Mouse (Mus musculus) heart, embryonic 11.5 days (tissue): ENCODE results near the gene Lrrc8e. TPM values are rescaled to one million over a fixed set of nuclear protein-coding genes. Genes with fewer than 3 reads are reported as not detected.

ENCODE experiments used
- ATAC-seq: fragments of 200-750 bp; cut with Nextera tagmentation; replicated peaks from 2 replicates; pipeline ENCODE4 v1.8.0; 2017; ENCODE audit warnings: moderate library complexity; ENCODE audit not compliant: insufficient number of reproducible peaks, low FRiP score, low TSS enrichment
- H3K27ac ChIP-seq: fragments of 300-500 bp; sonication (generic); 2 replicates; pipeline ENCODE4 v1.5.1; 2014; ENCODE audit warnings: mild to moderate bottlenecking, low read depth, low read length
- H3K27me3 ChIP-seq: fragments of 300-500 bp; sonication (generic); 2 replicates; pipeline ENCODE4 v1.6.1; 2014; ENCODE audit warnings: mild to moderate bottlenecking, low read length, mixed read lengths; ENCODE audit not compliant: control insufficient read depth, insufficient read depth
- H3K36me3 ChIP-seq: fragments of 300-500 bp; sonication (generic); 2 replicates; pipeline ENCODE4 v1.6.1; 2014; ENCODE audit warnings: mild to moderate bottlenecking, low read length, moderate library complexity, mixed read lengths; ENCODE audit not compliant: control insufficient read depth, insufficient read depth
- H3K4me1 ChIP-seq: fragments of 300-500 bp; sonication (generic); 2 replicates; pipeline ENCODE4 v1.6.1; 2014; ENCODE audit warnings: low read length; ENCODE audit not compliant: control insufficient read depth, insufficient read depth
- H3K4me2 ChIP-seq: fragments of 300-500 bp; sonication (generic); 2 replicates; pipeline ENCODE4 v1.6.1; 2014; ENCODE audit warnings: mild to moderate bottlenecking, moderate library complexity
- H3K4me3 ChIP-seq: fragments of 300-500 bp; sonication (generic); 2 replicates; pipeline ENCODE4 v1.5.1; 2014; ENCODE audit warnings: low read depth, low read length
- H3K9ac ChIP-seq: fragments of 300-500 bp; sonication (generic); 2 replicates; pipeline ENCODE4 v1.6.1; 2014; ENCODE audit warnings: mild to moderate bottlenecking, low read depth, low read length, moderate library complexity
- H3K9me3 ChIP-seq: fragments of 300-500 bp; sonication (generic); replicated peaks from 2 replicates; pipeline ENCODE4 v1.6.1; 2016; ENCODE audit warnings: low read length; ENCODE audit not compliant: control insufficient read depth
- WGBS: fragments of 180-500 bp; shearing (Covaris S2); extraction: QIAGEN DNeasy Blood & Tissue Kit; methylation state at CpG from one replicate; pipeline ENCODE4 v1.1.7; 2014; ENCODE audit not compliant: insufficient replicate concordance; 5-methylcytosine and 5-hydroxymethylcytosine counted together
- polyA plus RNA-seq: library from polyadenylated mRNA; unstranded; fragments of >200 nt; fragmentation: Nextera tagmentation; extraction: Ambion mirVana; gene quantifications from 2 replicates; pipeline ENCODE4 v1.2.1, GENCODE M21; 2014

Lrrc8e gene
- polyA plus RNA-seq, 1 experiment from 2014 or later, result 0.06 TPM

GRCm38 (mm10) chr8:4267627-4268026 is 41.0 kb downstream of the Lrrc8e start:
- H3K36me3 ChIP-seq, result peaks cover 52% of the 10 kb centered on the region
- no peak overlapping the region for H3K27ac ChIP-seq
- H3K4me3 ChIP-seq, result no peak overlapping the region
- no peaks in the 10 kb centered on the region for H3K27me3 ChIP-seq
- H3K9me3 ChIP-seq, result no peaks in the 10 kb centered on the region
- ATAC-seq, result no peak
- no peak overlapping the region for H3K4me2 ChIP-seq
- H3K4me1 ChIP-seq, result no peaks in the 10 kb centered on the region
- no peak overlapping the region for H3K9ac ChIP-seq
- WGBS, result 78% methylated on average over 15 of the region's 15 CpGs

DNA sequence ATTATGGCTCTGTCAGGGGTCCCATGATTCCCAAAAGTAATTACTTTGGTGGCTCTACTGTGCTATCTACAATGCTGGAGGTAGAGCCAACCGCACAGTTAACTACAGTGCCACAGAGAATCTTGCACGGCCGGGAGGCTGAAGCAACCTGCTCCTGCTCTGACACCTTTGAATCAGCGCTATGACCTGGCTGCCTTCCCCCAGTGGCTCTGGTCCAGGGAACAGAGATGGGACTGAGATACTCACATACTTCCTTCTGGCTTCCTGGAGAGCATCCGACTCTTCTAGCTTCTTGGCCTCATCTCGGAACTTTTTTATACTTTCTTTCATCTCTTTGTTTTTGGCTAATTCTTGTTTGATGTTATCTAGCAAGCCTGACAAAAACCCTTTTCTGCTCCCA is 43.0 kb downstream of the Lrrc8e start:
- Histone ChIP-seq H3K4me2 (no peak overlapping the region), H3K4me1 (peaks cover under 1% of the 10 kb centered on the region), H3K27me3 (no peaks in the 10 kb centered on the region), H3K9me3 (no peaks in the 10 kb centered on the region), H3K4me3 (no peak overlapping the region), H3K27ac (no peak overlapping the region), H3K9ac (no peak overlapping the region), H3K36me3 (peaks cover 58% of the 10 kb centered on the region)
- WGBS, result 93% methylated on average over 6 of the region's 6 CpGs
- ATAC-seq, result no peak

- under 1% methylated on average over 39 of the region's 39 CpGs for WGBS
- no peak within 1 kb of the TSS for H3K27ac ChIP-seq
Observed at GRCm38 (mm10) chr8:4275275-4276110, 48.9 kb downstream of the Lrrc8e start, which contains the start of gene Timm44. Timm44 (minus strand) TSS chr8:4275913.

DNA sequence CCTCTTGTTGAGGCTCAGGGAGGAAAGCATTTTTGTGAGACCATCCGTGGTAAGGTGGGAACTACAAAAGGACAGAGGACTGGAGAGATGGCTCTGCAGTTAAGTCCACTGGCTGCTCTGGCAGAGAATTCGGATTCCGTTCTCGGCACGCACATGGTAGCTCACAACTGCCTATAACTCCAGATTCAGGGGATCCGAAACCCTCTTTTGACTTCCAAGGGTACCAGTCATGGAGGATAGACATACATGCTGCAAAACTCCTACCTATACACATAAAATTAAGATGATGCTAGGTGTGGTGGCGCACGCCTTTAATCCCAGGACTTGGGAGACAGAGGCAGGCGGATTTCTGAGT is 49.5 kb downstream of the Lrrc8e start:
- Histone ChIP-seq H3K4me3 (peak overlapping the region; percentile 87), H3K4me2 (peak overlapping the region; percentile 81), H3K27ac (no peak overlapping the region), H3K9ac (peak overlapping the region; percentile 95), H3K27me3 (no peaks in the 10 kb centered on the region), H3K9me3 (no peaks in the 10 kb centered on the region), H3K4me1 (peaks cover 6% of the 10 kb centered on the region), H3K36me3 (peaks cover 17% of the 10 kb centered on the region)
- 27% methylated on average over 9 of the region's 9 CpGs for WGBS
- no peak for ATAC-seq

More at GRCm38 (mm10) chr8:4275275-4276110, 48.9 kb downstream of the Lrrc8e start, which contains the start of gene Timm44:
- Histone ChIP-seq H3K4me2 (peak within 1 kb of the TSS; percentile 81), H3K4me3 (peak within 1 kb of the TSS; percentile 87), H3K27me3 (no peaks in the 10 kb centered on the region), H3K9me3 (no peaks in the 10 kb centered on the region), H3K4me1 (peaks cover 6% of the 10 kb centered on the region), H3K9ac (peak within 1 kb of the TSS; percentile 95), H3K36me3 (peaks cover 17% of the 10 kb centered on the region)
- ATAC-seq, result peak; percentile 95

Other genes with a start within 250 kb of the Lrrc8e start
- not detected in 2 replicates for gene Cd209f, start 121.0 kb upstream of the Lrrc8e start, polyA plus RNA-seq
- gene Cd209g, start 92.7 kb upstream of the Lrrc8e start, polyA plus RNA-seq, result not detected in 2 replicates
- 10.3 and 12.7 TPM in 2 replicates for gene Evi5l, start 60.3 kb upstream of the Lrrc8e start, polyA plus RNA-seq
- gene Prr36, start 9.4 kb upstream of the Lrrc8e start, polyA plus RNA-seq, result 0.35 and 0.63 TPM in 2 replicates
- gene Map2k7, start 11.9 kb downstream of the Lrrc8e start, polyA plus RNA-seq, result 12.5 and 14.4 TPM in 2 replicates
- 0.07 TPM in 1 of 2 replicates, not detected in the other for gene Gm49320, start 12.0 kb downstream of the Lrrc8e start, polyA plus RNA-seq
- gene Tgfbr3l, start 21.4 kb downstream of the Lrrc8e start, polyA plus RNA-seq, result 2.5 and 2.9 TPM in 2 replicates
- gene Snapc2, start 26.3 kb downstream of the Lrrc8e start, polyA plus RNA-seq, result 41.7 and 45.3 TPM in 2 replicates
- 33.0 and 33.5 TPM in 2 replicates for gene Ctxn1, start 32.4 kb downstream of the Lrrc8e start, polyA plus RNA-seq
- 76.9 and 79.6 TPM in 2 replicates for gene Timm44, start 49.1 kb downstream of the Lrrc8e start, polyA plus RNA-seq
- gene Ccl25, start 98.4 kb downstream of the Lrrc8e start, polyA plus RNA-seq, result 13.4 and 14.2 TPM in 2 replicates
- 207 and 208 TPM in 2 replicates for gene Elavl1, start 98.6 kb downstream of the Lrrc8e start, polyA plus RNA-seq